Mouse (Mus musculus): Measurements from ENCODE around the gene Zfp973.
"Not testable (repeated sequence)": the region's sequence is repeated elsewhere in the genome, so short reads cannot be mapped to it uniquely, and the experiment has no call there.

The Zfp973 gene

GRCm38 (mm10) chr2:176670222-176670621 lies at the start of gene Zfp973:
Zfp973 (plus strand) TSS chr2:176670522.
- DNase-seq = not testable (repeated sequence)

DNA sequence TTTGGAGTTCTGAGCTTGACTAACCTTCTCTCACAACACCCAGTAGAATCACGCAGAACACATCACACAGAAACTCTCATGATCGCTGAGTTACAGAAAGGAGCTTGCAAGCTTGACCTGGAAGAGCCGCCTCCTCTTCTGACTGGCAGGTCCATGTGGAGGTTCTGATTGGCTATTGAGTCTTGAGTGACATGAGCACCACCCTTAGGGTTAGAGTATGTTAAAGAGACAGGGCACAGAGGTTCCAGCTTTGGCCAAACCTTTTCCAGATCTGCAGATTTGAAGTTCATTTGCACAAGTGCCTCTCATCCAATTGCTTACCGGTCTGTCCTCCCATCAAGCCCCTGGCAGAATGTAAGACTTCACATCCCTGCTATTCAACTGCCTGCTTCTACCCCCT lies 34.1 kb upstream of the Zfp973 start, which contains the start of gene Gm14308:
Gene Gm14308, minus strand, starts transcription at position 101 of the 400 bp plus-strand sequence.
- not testable (repeated sequence) for DNase-seq

- peak; percentile 5 to 26 for DNase-seq
Measured at GRCm38 (mm10) chr2:176708051-176708450, 37.7 kb downstream of the Zfp973 start, which contains the start of gene Gm14305. Gm14305 (plus strand) TSS chr2:176708328.

Data from cerebellum, postnatal 36 days (tissue).